Mouse (Mus musculus): ENCODE measurements at regions not wholly inside any gene's neighbourhood (a gene's known extent, or its start where the extent isn't known, plus 50 kb on each side); places are given as distances from the start of the nearest gene placed in this dataset.

DNA sequence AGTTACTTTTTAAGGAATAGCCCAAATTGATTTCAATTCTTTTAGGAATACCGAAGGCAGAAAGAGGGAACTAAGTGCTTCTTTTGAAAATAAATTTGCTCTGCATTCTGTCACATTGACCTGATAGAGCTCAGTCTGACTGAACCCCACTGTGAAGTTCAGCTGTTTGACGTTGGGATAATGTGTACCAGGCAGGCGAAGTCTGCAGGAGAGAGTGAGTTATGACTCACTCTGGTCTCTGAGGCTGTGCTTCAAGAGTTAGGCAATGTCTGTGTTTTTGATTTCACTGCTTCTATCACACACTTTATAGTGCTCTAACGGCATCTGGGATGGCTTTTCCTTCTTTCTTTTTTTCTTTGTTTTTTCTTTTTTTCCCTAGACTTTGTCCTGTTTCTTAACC is 283.5 kb downstream of the Naf1 start:
- no peak for DNase-seq (ENCODE audit: low spot score in 2 of 2)

DNA sequence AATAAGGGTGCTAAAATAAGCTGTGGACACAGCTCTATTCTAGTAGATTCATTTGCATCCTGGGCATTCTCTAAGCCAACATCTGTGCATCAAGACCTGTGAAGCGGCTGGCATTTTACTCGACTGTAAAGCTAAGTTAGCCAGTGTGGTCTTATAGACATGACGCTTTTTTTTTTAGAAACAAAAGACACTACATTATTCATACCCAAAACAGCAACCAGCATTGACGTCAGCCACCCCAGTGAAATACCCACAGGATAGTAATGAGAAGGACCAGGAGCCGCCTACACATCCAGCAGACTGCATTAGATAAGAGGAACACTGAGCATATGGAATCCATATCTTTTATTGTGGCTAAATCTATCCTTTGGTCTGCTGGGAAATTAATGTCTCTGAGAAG is 321.7 kb downstream of the Naf1 start:
- peak; percentile 3 to 17 for DNase-seq (ENCODE audit: low spot score in 2 of 2)

DNA sequence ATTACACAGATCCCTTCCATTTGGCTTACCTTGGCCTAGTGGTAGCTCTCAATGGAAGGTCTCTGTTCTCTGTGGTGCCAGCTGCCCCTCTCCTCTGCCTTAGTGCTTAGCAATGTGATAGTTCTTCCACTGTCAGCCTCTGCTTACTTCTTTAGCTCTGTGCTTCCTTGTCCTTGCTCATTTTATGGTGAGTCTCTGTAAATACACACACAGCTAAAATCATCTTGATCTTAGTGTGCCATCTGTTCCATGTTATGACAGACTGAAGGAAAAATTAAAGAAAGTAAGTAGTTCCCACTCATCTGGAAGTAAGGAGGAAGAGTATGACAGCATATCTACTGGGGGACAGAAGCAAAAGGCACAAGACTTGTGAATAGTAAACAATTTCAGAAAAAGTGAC is 324.4 kb upstream of the Nat3 start:
- peak in 1 of 2 experiments; percentile 3 for DNase-seq (ENCODE audit: low spot score in 2 of 2)

DNA sequence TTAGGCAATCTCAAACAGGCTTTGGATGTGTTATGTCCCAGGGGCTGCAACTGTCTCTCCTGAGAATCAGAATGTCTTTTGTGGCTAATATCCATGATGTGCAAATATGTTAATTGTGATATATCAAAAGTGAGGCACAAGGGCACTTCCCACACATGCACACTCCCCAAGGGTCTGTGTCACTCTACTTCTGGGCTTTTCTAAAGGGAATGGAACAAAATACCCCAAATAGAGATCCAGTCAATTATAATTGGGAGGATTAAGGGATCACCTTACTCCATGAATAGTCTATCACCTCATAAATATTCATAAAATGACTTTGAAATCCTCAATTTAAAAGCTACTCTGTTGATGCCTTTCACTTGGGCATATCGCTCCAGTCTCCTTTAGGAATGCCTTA is 317.6 kb upstream of the Nat3 start:
- no peak for DNase-seq (ENCODE audit: low spot score in 2 of 2)

DNA sequence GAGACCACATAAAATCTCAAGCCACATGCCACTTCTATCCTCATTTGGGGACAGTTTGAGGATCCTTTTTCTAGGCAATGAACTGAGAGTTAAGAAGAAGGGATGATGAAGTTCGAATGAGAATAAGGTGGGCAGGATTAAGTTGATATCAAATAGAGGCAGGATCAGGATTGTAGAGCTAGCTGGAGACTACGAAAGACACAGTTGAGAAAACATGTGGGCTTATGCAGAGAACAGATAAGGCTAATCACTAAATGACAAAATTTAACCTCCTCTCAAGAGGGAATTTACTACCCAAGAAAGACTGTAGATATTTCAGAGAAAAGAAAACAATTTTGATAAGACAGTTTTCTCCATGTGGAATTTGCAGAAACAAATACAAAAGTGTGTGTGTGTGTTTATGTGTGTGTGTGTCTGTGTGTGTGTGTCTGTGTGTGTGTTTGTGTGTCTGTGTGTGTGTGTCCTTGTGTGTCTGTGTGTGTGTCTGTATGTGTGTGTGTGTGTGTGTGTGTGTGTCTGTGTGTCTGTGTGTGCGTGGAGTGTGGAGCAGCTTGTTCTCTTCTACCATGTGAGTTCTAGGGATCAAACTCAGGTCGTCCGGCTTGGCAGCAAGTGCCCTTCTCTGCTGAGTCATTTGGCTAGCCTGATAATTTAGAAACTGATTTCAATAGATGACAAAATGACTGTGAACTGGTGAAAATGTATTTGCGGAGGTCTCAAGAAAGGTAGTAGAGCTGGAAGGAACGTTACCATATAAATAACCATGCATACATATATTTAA is 291.5 kb upstream of the Nat3 start:
- no peak for DNase-seq (ENCODE audit: low spot score in 2 of 2)

DNA sequence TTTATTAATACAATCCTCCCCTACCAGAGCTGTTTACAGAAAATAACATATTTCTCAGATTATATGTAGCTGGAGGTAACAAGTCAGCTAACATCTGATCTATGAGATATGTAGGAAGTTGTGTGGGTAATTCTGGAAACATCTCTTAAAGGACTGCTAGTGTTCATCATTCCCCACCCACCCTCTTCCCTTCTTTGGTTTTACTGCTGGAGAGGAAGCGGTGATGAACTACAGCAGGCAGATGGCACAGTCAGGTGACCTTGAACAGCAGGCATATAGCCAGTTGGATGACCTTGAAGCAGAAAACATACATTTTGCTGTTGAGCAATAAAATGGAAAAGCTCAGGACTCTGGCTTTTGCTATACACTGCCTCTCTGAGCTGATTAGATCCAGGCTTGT is 284.7 kb upstream of the Nat3 start:
- peak; percentile 5 to 42 for DNase-seq (ENCODE audit: low spot score in 2 of 2)

DNA sequence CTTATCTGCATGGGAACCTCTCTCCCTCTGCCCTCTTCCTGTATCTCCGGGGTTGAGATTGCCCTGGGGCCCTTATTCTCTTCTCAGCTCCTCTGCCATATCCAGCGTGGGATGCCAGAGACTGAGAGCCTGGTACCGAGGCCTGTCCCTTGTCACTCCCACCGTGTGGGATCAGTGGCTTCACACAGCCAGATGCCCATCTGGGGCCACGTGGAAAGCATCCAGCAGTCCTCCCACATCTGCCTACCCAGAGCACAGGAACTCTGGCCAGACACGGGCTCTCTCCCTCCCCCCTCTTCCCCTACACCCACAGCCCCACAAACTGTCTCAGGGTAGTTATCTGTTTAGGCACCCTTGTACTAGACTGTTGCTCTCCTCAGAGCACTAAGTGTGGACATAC is 244.9 kb upstream of the Nat3 start:
- DNase-seq (ENCODE audit: low spot score in 2 of 2): no peak

DNA sequence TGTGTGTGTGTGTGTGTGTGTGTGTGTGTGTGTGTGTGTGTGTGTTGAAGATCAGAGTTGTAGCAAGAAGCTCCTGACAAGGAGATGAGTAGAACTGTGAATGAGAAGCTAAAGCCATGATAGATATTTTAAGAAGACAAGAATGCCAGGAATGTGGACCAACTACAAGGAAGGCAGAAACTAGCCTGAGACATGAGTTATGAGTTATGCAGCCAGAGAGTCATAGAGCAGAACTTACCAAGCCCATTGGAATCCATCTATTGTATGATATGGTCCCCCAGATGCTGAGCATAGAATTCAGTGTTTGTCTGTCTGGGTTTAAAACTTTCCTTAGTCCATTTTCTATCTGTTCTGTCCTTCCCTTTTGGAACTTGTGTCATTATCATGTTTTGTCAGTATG is 244.2 kb upstream of the Nat3 start:
- no peak for DNase-seq (ENCODE audit: low spot score in 2 of 2)

DNA sequence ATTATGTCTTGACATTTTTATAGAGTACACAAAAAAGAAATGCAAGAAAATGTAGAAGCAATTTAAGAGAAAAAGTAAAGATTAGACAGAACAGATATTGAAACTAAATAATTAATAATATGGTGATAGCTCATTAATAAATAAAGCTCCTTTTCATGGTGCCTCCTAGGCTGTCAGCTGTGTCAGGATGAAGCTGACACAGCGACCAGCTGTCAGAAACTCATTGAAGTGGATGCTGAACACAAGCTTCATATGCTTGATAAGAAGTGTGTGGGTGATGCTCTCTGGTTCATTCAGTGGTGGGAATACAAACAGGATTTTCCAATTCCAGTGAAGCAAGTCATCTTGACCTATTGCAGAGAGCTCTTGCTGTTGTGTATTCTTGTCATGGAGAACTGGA is 213.2 kb upstream of the Nat3 start:
- DNase-seq (ENCODE audit: low spot score in 2 of 2): peak in 1 of 2 experiments; percentile 8

DNA sequence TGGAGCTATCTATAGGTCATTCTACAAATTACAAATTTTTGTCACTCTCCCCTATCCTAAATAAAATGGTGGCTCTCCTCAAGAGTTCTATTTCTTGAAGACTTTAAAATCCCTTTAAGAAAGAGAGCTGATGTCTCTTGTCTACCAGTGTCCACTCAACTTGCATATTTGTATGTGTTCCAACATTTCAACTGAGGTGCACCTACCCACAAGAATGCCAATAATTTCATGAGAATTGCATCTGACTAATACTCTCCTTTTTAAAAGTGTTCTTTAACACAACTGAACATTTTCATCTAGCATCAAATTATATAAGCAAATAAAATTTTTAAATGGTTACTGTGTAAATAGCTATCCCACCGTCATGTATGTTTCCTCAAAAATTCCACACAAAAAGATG is 206.3 kb upstream of the Nat3 start:
- DNase-seq (ENCODE audit: low spot score in 2 of 2): no peak

DNA sequence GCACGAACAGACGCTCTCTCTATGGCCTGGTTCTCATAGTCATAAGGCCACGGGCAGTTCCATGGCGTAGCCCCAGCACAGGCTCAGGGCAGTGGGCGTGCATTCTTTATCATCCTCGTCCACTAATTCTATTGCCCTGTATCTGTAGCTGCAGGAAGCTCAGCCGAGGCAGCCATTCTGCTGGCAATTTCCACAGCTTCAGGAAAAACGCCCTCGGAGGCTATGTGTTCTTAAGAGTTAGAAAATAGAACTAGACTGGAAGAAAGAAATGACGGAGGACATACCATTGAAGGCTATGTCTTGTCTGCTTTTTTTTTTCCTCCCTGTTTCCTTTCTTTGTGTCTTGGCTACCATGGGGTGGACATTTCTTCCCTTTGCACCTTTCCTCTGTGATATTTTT is 205.0 kb upstream of the Nat3 start:
- no peak for DNase-seq (ENCODE audit: low spot score in 2 of 2)

DNA sequence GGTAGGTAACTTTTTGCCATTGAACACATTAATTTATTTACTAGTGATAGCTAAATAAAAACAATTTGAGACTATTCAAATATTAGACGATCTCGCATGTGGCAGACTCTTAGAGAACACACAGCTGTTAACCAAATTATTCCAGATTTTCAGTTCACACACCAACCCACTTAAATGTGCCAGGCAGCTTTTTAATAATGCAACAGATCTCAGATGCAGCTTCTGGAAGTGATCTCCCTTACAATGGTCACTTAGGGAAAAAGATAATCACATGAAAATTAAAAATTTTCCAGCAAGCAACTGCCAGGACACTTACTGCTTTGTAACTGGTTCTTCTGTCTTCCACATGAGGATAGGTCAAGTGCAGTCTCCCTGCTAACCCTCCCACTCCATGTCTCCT is 203.1 kb upstream of the Nat3 start:
- peak in 1 of 2 experiments; percentile 28 for DNase-seq (ENCODE audit: low spot score in 2 of 2)

DNA sequence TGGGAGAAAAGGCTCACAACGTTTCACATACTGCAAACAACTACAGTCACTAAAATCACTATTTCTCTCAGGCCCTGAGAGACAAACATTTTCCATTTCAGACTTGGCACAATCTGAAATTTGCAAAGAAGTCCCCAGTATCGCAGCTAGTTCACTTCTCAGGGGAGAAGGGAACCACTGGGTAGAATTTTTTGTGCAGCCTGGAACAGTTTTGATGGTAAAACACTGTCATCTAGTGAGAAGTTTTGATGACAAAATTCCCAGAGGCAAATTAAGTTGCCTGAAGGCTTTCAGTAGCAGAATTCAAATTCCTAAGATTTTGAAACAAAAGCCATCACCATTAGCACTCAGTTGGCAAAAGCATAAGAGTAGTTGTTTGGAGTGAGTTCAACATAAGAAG is 195.2 kb upstream of the Nat3 start:
- DNase-seq (ENCODE audit: low spot score in 2 of 2): no peak

DNA sequence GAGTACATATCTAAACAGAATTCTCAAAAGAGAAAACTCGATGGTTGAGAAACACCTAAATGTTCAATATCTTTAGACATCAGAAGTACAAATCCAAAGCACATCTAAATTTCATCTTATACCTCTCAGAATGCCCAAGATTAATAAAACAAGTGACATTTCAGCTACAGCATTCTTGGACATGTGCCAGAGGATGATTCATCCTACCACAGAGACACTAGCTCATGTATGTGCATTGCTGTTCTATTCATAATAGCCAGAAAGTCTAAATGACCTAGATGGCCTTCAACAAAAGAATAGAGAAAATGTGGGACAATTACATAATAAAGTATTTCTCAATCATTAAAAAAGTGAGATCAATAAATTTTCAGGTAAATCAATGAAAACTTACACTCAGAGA is 146.6 kb upstream of the Nat3 start:
- peak in 1 of 2 experiments; percentile 2 for DNase-seq (ENCODE audit: low spot score in 2 of 2)

DNA sequence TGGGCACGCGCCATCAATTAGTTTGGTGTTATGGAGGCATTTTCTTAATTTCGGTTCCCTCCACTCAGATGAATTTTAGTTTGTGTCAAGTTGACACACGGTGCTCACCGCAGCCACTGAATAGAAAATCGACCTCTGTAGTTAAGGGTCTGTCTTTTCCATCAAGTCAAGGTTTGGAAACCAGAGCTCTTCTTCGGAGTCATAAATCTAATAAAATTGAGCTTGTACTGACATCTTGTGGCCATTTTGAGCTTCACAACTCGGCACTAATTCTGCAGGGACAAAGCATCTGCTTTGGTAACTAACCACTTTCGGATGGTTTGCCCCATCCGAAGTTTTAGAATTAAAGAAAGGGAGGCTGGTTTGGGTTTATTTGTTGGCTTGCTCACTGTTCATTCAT is 117.7 kb upstream of the Nat3 start:
- DNase-seq (ENCODE audit: low spot score in 2 of 2): peak in 1 of 2 experiments; percentile 58

DNA sequence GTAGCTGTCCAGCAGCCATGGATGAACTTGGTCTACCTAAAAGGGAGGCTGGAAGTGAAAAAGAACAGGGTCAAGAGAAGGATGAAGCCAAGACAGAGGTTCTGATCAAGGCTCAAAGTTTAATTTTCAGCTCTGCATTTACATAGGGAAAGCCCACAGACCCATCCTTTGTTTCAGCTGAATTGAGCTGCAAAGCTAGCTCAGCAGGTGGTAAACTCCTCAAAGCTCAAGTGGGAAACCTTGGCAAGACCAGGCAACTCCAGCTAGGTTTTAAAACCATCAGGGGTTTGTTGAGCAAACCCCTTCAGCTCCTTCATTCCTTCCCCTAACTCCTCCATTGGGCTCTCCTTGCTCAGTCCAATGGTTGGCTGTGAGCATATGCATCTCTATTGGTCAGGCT is 108.8 kb upstream of the Nat3 start:
- no peak for DNase-seq (ENCODE audit: low spot score in 2 of 2)

DNA sequence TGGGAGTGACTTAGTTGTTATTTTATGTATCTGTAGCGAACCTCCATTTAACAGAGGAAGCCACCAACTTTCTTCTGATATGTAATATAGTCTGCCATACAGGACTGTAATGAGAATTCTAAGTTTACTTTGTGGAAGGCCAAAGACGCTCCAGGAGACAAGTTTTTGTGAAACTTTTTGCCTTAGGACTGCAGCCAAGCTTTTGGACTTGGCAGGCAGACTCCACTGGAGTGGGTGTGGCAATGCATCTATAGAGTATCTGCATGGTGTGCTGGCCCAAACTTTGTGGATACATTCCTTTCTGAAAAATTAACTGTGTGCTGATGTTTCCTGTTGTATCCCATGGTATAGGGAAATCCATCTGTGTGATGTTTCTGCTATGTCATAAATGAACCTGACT is 101.1 kb upstream of the Nat3 start:
- DNase-seq (ENCODE audit: low spot score in 2 of 2): no peak
